Mouse (Mus musculus) hindbrain, embryonic 11.5 days (tissue): ENCODE measurements around the gene Rab1a. TPM values are rescaled to one million over a fixed set of nuclear protein-coding genes. Genes with fewer than 3 reads are reported as not detected.

Experiments used
- ATAC-seq: fragments of 200-750 bp; cut with Nextera tagmentation; 2 replicates; pipeline ENCODE4 v1.8.0; 2017; ENCODE audit warnings: mild to moderate bottlenecking, moderate TSS enrichment, moderate library complexity; ENCODE audit not compliant: low FRiP score
- DNase-seq: peaks from one replicate; pipeline ENCODE4 v3.0.0-alpha.2; 2015; ENCODE audit warnings: low spot score
- H3K27ac ChIP-seq: fragments of 300-500 bp; sonication (generic); 2 replicates; pipeline ENCODE4 v1.5.1; 2014; ENCODE audit warnings: mild to moderate bottlenecking, low read depth, low read length
- H3K27me3 ChIP-seq: fragments of 300-500 bp; sonication (generic); 2 replicates; pipeline ENCODE4 v1.6.1; 2014; ENCODE audit warnings: mild to moderate bottlenecking, low read length, moderate library complexity, mixed read lengths; ENCODE audit not compliant: control insufficient read depth, insufficient read depth
- H3K36me3 ChIP-seq: fragments of 300-500 bp; sonication (generic); 2 replicates; pipeline ENCODE4 v1.6.1; 2014; ENCODE audit warnings: mild to moderate bottlenecking, low read length, moderate library complexity, mixed read lengths; ENCODE audit not compliant: control insufficient read depth, insufficient read depth
- H3K4me1 ChIP-seq: fragments of 300-500 bp; sonication (generic); replicated peaks from 2 replicates; pipeline ENCODE4 v1.6.1; 2014; ENCODE audit warnings: low read length, mixed read lengths; ENCODE audit not compliant: control insufficient read depth, insufficient read depth
- H3K4me2 ChIP-seq: fragments of 300-500 bp; sonication (generic); replicated peaks from 2 replicates; pipeline ENCODE4 v1.6.1; 2014; ENCODE audit warnings: mild to moderate bottlenecking, low read depth, low read length
- H3K4me3 ChIP-seq: fragments of 300-500 bp; sonication (generic); 2 replicates; pipeline ENCODE4 v1.5.1; 2014; ENCODE audit warnings: low read depth, low read length
- H3K9ac ChIP-seq: fragments of 300-500 bp; sonication (generic); 2 replicates; pipeline ENCODE4 v1.6.1; 2014; ENCODE audit warnings: low read depth, low read length
- H3K9me3 ChIP-seq: fragments of 300-500 bp; sonication (generic); 2 replicates; pipeline ENCODE4 v1.6.1; 2016; ENCODE audit warnings: low read length; ENCODE audit not compliant: control insufficient read depth
- WGBS: fragments of 180-500 bp; shearing (Covaris S2); extraction: QIAGEN DNeasy Blood & Tissue Kit; methylation state at CpG from one replicate; pipeline ENCODE4 v1.1.7; 2014; 5-methylcytosine and 5-hydroxymethylcytosine counted together
- polyA plus RNA-seq: library from polyadenylated mRNA; unstranded; fragments of >200 nt; fragmentation: Nextera tagmentation; extraction: Ambion mirVana; gene quantifications from 2 replicates; pipeline ENCODE4 v1.2.1, GENCODE M21; 2014

Gene Rab1a
- polyA plus RNA-seq, 1 experiment from 2014 or later, result 273 TPM

DNA sequence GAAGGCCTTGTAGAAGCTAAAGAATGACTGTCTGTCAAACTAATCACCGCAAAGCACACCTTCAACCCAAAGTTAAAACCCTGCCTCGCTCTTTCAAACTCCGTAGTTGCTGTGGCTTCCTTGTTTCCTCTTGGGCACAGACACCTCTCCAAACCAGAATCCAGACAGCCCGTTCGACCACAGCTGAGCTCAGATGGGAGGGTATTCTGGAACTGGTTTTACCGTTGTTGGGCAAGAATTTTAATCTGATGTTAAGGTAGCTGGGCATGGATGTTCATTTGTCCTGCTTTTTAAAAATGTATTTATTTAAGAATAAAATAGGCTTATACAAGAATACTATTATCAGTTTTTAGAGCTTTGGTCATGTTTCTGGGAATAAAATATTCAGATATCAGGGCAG is 14.0 kb upstream of the Rab1a start:
- Histone ChIP-seq H3K4me1 (no peaks in the 10 kb centered on the region), H3K36me3 (no peaks in the 10 kb centered on the region), H3K9ac (no peak overlapping the region), H3K4me2 (no peak overlapping the region), H3K9me3 (no peaks in the 10 kb centered on the region), H3K27ac (no peak overlapping the region), H3K27me3 (no peaks in the 10 kb centered on the region), H3K4me3 (no peak overlapping the region)
- no peak for ATAC-seq
- no peak for DNase-seq
- 80% methylated on average over 6 of the region's 6 CpGs for WGBS

DNA sequence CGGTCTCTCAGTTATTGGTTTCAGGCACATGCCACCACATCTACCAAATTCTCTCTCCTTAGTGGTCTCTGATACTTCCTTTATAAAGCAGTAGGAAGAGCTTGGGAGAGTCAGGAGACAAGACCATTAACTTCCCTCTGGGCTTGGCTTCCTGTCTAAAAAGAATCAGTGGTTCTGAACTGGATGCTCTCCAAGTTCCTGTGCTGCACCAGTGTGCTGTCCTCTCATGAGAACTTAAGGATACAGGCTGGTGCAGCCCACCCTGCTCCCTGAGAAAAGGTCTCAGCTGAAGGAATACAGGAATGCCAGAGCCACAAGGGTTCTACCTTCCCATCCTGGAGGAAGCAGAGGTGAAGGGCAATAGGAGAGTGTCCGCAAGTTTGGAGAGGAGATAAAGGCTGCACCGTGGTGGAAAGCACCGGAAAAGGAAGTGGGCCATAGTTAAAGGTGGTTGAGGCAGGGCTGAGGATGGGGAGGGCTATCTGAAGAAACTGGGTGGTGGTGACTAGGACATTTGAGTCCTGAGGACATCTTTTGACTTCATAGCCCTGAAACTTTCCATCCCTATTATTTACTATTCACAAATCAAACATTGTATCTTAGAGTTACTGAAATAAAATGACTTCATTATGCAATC is 8.0 kb upstream of the Rab1a start:
- Histone ChIP-seq H3K27ac (no peak overlapping the region), H3K36me3 (no peaks in the 10 kb centered on the region), H3K27me3 (no peaks in the 10 kb centered on the region), H3K9me3 (no peaks in the 10 kb centered on the region), H3K4me2 (no peak overlapping the region), H3K9ac (no peak overlapping the region), H3K4me1 (no peaks in the 10 kb centered on the region), H3K4me3 (no peak overlapping the region)
- no peak for DNase-seq
- no peak for ATAC-seq
- 94% methylated on average over 4 of the region's 4 CpGs for WGBS

DNA sequence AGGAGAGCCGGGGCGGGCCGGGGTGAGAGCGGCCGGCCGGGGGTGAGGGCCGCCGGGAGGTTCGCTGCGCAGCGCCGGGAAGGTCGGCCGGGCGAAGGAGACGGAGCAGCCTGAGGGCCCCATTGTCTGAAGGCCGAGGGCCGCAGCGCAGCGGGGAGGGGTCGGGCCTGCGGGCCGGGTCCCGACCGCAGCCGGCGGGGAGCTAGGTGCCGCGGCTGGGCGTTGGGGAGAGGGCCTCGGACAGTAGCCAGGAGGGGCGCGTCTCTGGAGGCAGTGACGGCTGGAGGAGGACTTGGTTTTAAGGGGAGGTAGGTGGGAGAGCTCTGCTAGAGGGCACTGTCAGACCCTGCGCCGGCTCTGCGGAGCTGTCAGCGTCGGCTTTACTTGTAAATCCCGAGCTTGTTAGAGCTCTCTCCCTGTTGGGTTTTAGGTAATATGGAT is 449 bp downstream of the Rab1a start:
- WGBS, result under 1% methylated on average over 38 of the region's 40 CpGs
- Histone ChIP-seq H3K4me3 (peak overlapping the region; percentile 94), H3K9me3 (no peaks in the 10 kb centered on the region), H3K4me2 (peak overlapping the region; percentile 50), H3K27ac (peak overlapping the region; percentile 97), H3K36me3 (no peaks in the 10 kb centered on the region), H3K4me1 (peaks cover 4% of the 10 kb centered on the region), H3K9ac (peak overlapping the region; percentile 98), H3K27me3 (no peaks in the 10 kb centered on the region)
- ATAC-seq (peak; percentile 44), DNase-seq (peak; percentile 71)

- peaks cover 4% of the 10 kb centered on the region for H3K4me1 ChIP-seq
- peak overlapping the region; percentile 94 for H3K4me3 ChIP-seq
- H3K9ac ChIP-seq, result peak overlapping the region; percentile 98
- H3K27ac ChIP-seq, result no peak overlapping the region
- DNase-seq (no peak), ATAC-seq (no peak)
- H3K36me3 ChIP-seq, result no peaks in the 10 kb centered on the region
- no peaks in the 10 kb centered on the region for H3K9me3 ChIP-seq
- WGBS, result 63% methylated on average over 7 of the region's 7 CpGs
- no peaks in the 10 kb centered on the region for H3K27me3 ChIP-seq
- H3K4me2 ChIP-seq, result peak overlapping the region; percentile 50
Measured at GRCm38 (mm10) chr11:20202299-20203011, 1.2 kb downstream of the Rab1a start.

- no peaks in the 10 kb centered on the region for H3K27me3 ChIP-seq
- H3K27ac ChIP-seq, result no peak overlapping the region
- 88% methylated on average over 2 of the region's 2 CpGs for WGBS
- no peak overlapping the region for H3K4me3 ChIP-seq
- no peaks in the 10 kb centered on the region for H3K9me3 ChIP-seq
- peaks cover 4% of the 10 kb centered on the region for H3K4me1 ChIP-seq
- no peak for DNase-seq
- no peaks in the 10 kb centered on the region for H3K36me3 ChIP-seq
- no peak for ATAC-seq
- H3K9ac ChIP-seq, result no peak overlapping the region
- no peak overlapping the region for H3K4me2 ChIP-seq
Measured at GRCm38 (mm10) chr11:20204321-20204720, 3.1 kb downstream of the Rab1a start.

- Histone ChIP-seq H3K4me3 (no peak overlapping the region), H3K9ac (no peak overlapping the region), H3K4me2 (no peak overlapping the region), H3K27me3 (no peaks in the 10 kb centered on the region), H3K9me3 (no peaks in the 10 kb centered on the region), H3K36me3 (no peaks in the 10 kb centered on the region), H3K27ac (no peak overlapping the region), H3K4me1 (peaks cover 4% of the 10 kb centered on the region)
- ATAC-seq (no peak), DNase-seq (no peak)
- WGBS, result 83% methylated on average over 9 of the region's 9 CpGs
Measured at GRCm38 (mm10) chr11:20204870-20205446, 3.7 kb downstream of the Rab1a start.

DNA sequence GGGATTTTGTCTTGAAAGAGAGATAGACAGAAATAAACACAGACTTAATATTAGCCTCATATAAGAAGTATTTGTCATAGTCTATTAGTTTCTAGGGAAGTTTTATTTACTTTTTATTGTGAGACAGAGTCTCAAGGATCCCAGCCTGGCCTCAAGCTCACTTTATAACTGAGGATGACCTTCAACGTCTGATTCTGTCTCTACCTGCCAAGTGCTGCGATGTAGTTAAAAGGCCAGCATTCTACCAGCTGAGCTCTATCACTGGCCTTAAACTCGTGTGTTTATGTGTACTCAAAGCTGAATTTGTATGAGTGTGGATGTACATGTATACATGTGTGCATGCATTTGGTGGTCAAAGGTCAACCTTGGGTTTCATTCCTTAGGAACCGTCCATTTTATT is 4.3 kb downstream of the Rab1a start:
- 90% methylated on average over 4 of the region's 4 CpGs for WGBS
- Histone ChIP-seq H3K9me3 (no peaks in the 10 kb centered on the region), H3K9ac (no peak overlapping the region), H3K4me3 (no peak overlapping the region), H3K4me1 (peaks cover 4% of the 10 kb centered on the region), H3K27ac (no peak overlapping the region), H3K27me3 (no peaks in the 10 kb centered on the region), H3K4me2 (no peak overlapping the region), H3K36me3 (no peaks in the 10 kb centered on the region)
- DNase-seq (no peak), ATAC-seq (no peak)

- Histone ChIP-seq H3K4me3 (no peak overlapping the region), H3K36me3 (no peaks in the 10 kb centered on the region), H3K27me3 (no peaks in the 10 kb centered on the region), H3K9me3 (no peaks in the 10 kb centered on the region), H3K4me2 (no peak overlapping the region), H3K27ac (no peak overlapping the region), H3K9ac (no peak overlapping the region), H3K4me1 (peaks cover 4% of the 10 kb centered on the region)
- DNase-seq (no peak), ATAC-seq (no peak)
- 85% methylated on average over 2 of the region's 2 CpGs for WGBS
Measured at GRCm38 (mm10) chr11:20206626-20207223, 5.5 kb downstream of the Rab1a start.
